Mouse (Mus musculus) myocyte (in vitro differentiated cells): ENCODE measurements around the gene Prop1. TPM values are rescaled to one million over a fixed set of nuclear protein-coding genes. Genes with fewer than 3 reads are reported as not detected.

Experiments used
- H3K27me3 ChIP-seq: one replicate; pipeline ENCODE4 v1.6.1; 2011; ENCODE audit not compliant: control insufficient read depth, insufficient read depth, insufficient read length
- H3K36me3 ChIP-seq: one replicate; pipeline ENCODE4 v1.6.1; 2011; ENCODE audit not compliant: control insufficient read depth, insufficient read depth
- H3K4me2 ChIP-seq: one replicate; pipeline ENCODE4 v1.6.1; 2011; ENCODE audit warnings: low read depth, control low read depth
- H3K4me3 ChIP-seq: one replicate; pipeline ENCODE4 v1.5.1; 2011; ENCODE audit warnings: mild to moderate bottlenecking, control low read depth, moderate library complexity
- H3K79me2 ChIP-seq: one replicate; pipeline ENCODE4 v1.6.1; 2011; ENCODE audit not compliant: control insufficient read depth, insufficient read depth
- H3ac ChIP-seq: one replicate; pipeline ENCODE4 v1.6.1; 2011; ENCODE audit not compliant: control insufficient read depth, insufficient read length
- CEBPB ChIP-seq: IDR thresholded peaks from 2 replicates; pipeline ENCODE4 v1.6.1; 2011; ENCODE audit warnings: mild to moderate bottlenecking, moderate library complexity; ENCODE audit not compliant: poor library complexity, insufficient read depth, severe bottlenecking
- E2F4 ChIP-seq: IDR thresholded peaks from one replicate; pipeline ENCODE4 v1.6.1; 2011; ENCODE audit warnings: mild to moderate bottlenecking, control low read depth, moderate library complexity; ENCODE audit not compliant: insufficient read depth
- MAX ChIP-seq: IDR thresholded peaks from one replicate; pipeline ENCODE4 v1.6.1; 2011; ENCODE audit warnings: low read depth, mild to moderate bottlenecking, control low read depth
- MYOD1 ChIP-seq, 3 experiments: IDR thresholded peaks; one replicate each; pipeline ENCODE4 v1.6.1; 2011; ENCODE audit warnings: control low read depth in 2 of 3, low read depth in 2 of 3, mild to moderate bottlenecking in 2 of 3, moderate library complexity in 1 of 3; ENCODE audit not compliant: insufficient read length in 2 of 3, control insufficient read depth in 1 of 3
- MYOG ChIP-seq, 3 experiments: IDR thresholded peaks; one replicate each; pipeline ENCODE4 v1.6.1; 2011; ENCODE audit warnings: control low read depth in 2 of 3, low read depth in 2 of 3, mild to moderate bottlenecking in 2 of 3; ENCODE audit not compliant: insufficient read length in 2 of 3, control insufficient read depth in 1 of 3, insufficient read depth in 1 of 3
- POLR2A ChIP-seq: IDR thresholded peaks from one replicate; pipeline ENCODE4 v1.6.1; 2011; ENCODE audit warnings: low read depth, mild to moderate bottlenecking, control low read depth, moderate library complexity; ENCODE audit not compliant: insufficient read length
- POLR2AphosphoS2 ChIP-seq: IDR thresholded peaks from one replicate; pipeline ENCODE4 v1.6.1; 2011; ENCODE audit warnings: low read depth, control low read depth; ENCODE audit not compliant: insufficient read length
- REST ChIP-seq: IDR thresholded peaks from one replicate; pipeline ENCODE4 v1.6.1; 2011; ENCODE audit warnings: mild to moderate bottlenecking, control low read depth, moderate library complexity; ENCODE audit not compliant: insufficient read depth, insufficient read length
- SRF ChIP-seq: IDR thresholded peaks from one replicate; pipeline ENCODE4 v1.6.1; 2011; ENCODE audit warnings: low read depth; ENCODE audit not compliant: control insufficient read depth, insufficient read length
- TCF12 ChIP-seq: IDR thresholded peaks from one replicate; pipeline ENCODE4 v1.6.1; 2011; ENCODE audit warnings: mild to moderate bottlenecking, control low read depth; ENCODE audit not compliant: poor library complexity, insufficient read depth, severe bottlenecking
- TCF3 ChIP-seq: IDR thresholded peaks from one replicate; pipeline ENCODE4 v1.6.1; 2011; ENCODE audit warnings: low read depth, control low read depth; ENCODE audit not compliant: insufficient read length
- USF1 ChIP-seq: IDR thresholded peaks from one replicate; pipeline ENCODE4 v1.6.1; 2011; ENCODE audit warnings: low read depth, mild to moderate bottlenecking, control low read depth, moderate library complexity
- polyA plus RNA-seq: library from polyadenylated mRNA; unstranded; fragments of >200 nt; fragmentation: generic; extraction: Trizol; gene quantifications from one replicate; pipeline ENCODE4 v1.2.1, GENCODE M21; 2012; ENCODE audit warnings: missing spikeins

Gene Prop1
- polyA plus RNA-seq, 1 experiment: not detected

- peaks cover 46% of the 10 kb centered on the region for H3K27me3 ChIP-seq
- H3K36me3 ChIP-seq: no peaks in the 10 kb centered on the region
- no peak overlapping the region for H3ac ChIP-seq
- TF ChIP-seq MYOD1 (IDR thresholded peaks at IDR 0.05; ENCODE audit: control insufficient read depth in 1 of 3, insufficient read length in 2 of 3, low read depth in 2 of 3) (no peak), TCF12 (no peak), MYOG (IDR thresholded peaks at IDR 0.05; ENCODE audit: control insufficient read depth in 1 of 3, insufficient read depth in 1 of 3, insufficient read length in 2 of 3, low read depth in 2 of 3) (no peak), SRF (no peak), CEBPB (no peak), USF1 (no peak), POLR2AphosphoS2 (no peak), E2F4 (no peak), TCF3 (no peak), POLR2A (no peak), MAX (no peak), REST (no peak)
- H3K79me2 ChIP-seq: no peaks in the 10 kb centered on the region
- no peak overlapping the region for H3K4me2 ChIP-seq
- H3K4me3 ChIP-seq: no peak overlapping the region
Observed at GRCm38 (mm10) chr11:50938435-50938834, 15.1 kb downstream of the Prop1 start.

- H3K79me2 ChIP-seq: no peaks in the 10 kb centered on the region
- no peaks in the 10 kb centered on the region for H3K36me3 ChIP-seq
- H3ac ChIP-seq: no peak overlapping the region
- H3K4me3 ChIP-seq: peak overlapping the region; percentile 23
- H3K4me2 ChIP-seq: peak overlapping the region; percentile 70
- TF ChIP-seq MYOD1 (IDR thresholded peaks at IDR 0.05; ENCODE audit: control insufficient read depth in 1 of 3, insufficient read length in 2 of 3, low read depth in 2 of 3) (no peak), E2F4 (no peak), POLR2A (no peak), MAX (no peak), SRF (no peak), USF1 (no peak), CEBPB (no peak), REST (no peak), TCF3 (no peak), MYOG (IDR thresholded peaks at IDR 0.05; ENCODE audit: control insufficient read depth in 1 of 3, insufficient read depth in 1 of 3, insufficient read length in 2 of 3, low read depth in 2 of 3) (no peak), POLR2AphosphoS2 (no peak), TCF12 (no peak)
- peaks cover 10% of the 10 kb centered on the region for H3K27me3 ChIP-seq
Observed at GRCm38 (mm10) chr11:50932040-50932439, 21.5 kb downstream of the Prop1 start.

DNA sequence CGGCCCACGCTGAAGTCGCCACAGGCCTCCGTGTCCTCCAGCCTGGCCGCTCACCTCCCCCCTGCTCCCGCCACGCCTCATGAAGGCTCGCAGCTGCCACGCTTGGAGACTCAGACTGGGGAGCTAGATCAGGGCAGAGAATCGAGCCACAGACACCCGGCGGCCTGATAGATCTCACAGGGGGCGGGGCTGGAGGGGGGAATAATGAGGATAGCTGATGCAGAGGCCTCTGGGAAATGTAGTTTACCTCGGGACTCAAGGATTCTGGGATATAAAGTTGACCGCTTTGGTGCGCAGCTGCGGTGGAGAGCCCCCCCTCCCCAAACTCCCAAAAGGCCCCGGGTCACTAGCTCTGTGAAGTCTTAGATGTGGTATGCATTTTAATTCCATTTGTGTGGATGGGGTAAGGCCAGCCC, 22.1 kb downstream of the Prop1 start, which contains the start of gene Zfp354b:
Zfp354b (minus strand) TSS at position 183 of the 416 bp plus-strand sequence.
- TF ChIP-seq MYOG (IDR thresholded peaks at IDR 0.05; ENCODE audit: control insufficient read depth in 1 of 3, insufficient read depth in 1 of 3, insufficient read length in 2 of 3, low read depth in 2 of 3): peak; percentile 9 to 64 (median 58)
- no peak for TF ChIP-seq POLR2AphosphoS2
- TF ChIP-seq MYOD1 (IDR thresholded peaks at IDR 0.05; ENCODE audit: control insufficient read depth in 1 of 3, insufficient read length in 2 of 3, low read depth in 2 of 3): peak in 2 of 3 experiments; percentile 64 to 71
- Histone ChIP-seq H3K27me3 (peaks cover 5% of the 10 kb centered on the region), H3K4me2 (peak within 1 kb of the TSS; percentile 70), H3K4me3 (peak within 1 kb of the TSS; percentile 23), H3K79me2 (no peaks in the 10 kb centered on the region), H3ac (no peak within 1 kb of the TSS), H3K36me3 (no peaks in the 10 kb centered on the region)

- H3K4me3 ChIP-seq: peak overlapping the region; percentile 23
- H3K79me2 ChIP-seq: no peaks in the 10 kb centered on the region
- H3K4me2 ChIP-seq: peak overlapping the region; percentile 70
- no peak for TF ChIP-seq TCF12
- no peak for TF ChIP-seq POLR2AphosphoS2
- H3K36me3 ChIP-seq: no peaks in the 10 kb centered on the region
- H3K27me3 ChIP-seq: peaks cover 5% of the 10 kb centered on the region
- no peak overlapping the region for H3ac ChIP-seq
Observed at GRCm38 (mm10) chr11:50931021-50931420, 22.5 kb downstream of the Prop1 start.

GRCm38 (mm10) chr11:50930469-50931014, 23.0 kb downstream of the Prop1 start:
- Histone ChIP-seq H3K36me3 (no peaks in the 10 kb centered on the region), H3ac (no peak overlapping the region), H3K27me3 (peaks cover 4% of the 10 kb centered on the region), H3K4me3 (peak overlapping the region; percentile 23), H3K79me2 (no peaks in the 10 kb centered on the region), H3K4me2 (peak overlapping the region; percentile 24)
- no peak for TF ChIP-seq E2F4
- no peak for TF ChIP-seq POLR2AphosphoS2
- TF ChIP-seq MYOG (IDR thresholded peaks at IDR 0.05; ENCODE audit: control insufficient read depth in 1 of 3, insufficient read depth in 1 of 3, insufficient read length in 2 of 3, low read depth in 2 of 3): no peak
- no peak for TF ChIP-seq MAX
- no peak for TF ChIP-seq USF1
- no peak for TF ChIP-seq TCF12
- TF ChIP-seq TCF3: no peak
- TF ChIP-seq MYOD1 (IDR thresholded peaks at IDR 0.05; ENCODE audit: control insufficient read depth in 1 of 3, insufficient read length in 2 of 3, low read depth in 2 of 3): no peak
- TF ChIP-seq REST: no peak
- no peak for TF ChIP-seq POLR2A
- no peak for TF ChIP-seq CEBPB
- TF ChIP-seq SRF: no peak
